Mouse (Mus musculus): Measurements from ENCODE around the gene Mknk1.

Gene Mknk1

GRCm38 (mm10) chr4:115890553-115890952 lies 51.6 kb downstream of the Mknk1 start, which contains the start of gene 6430628N08Rik:
TSS of gene 6430628N08Rik (plus strand) at chr4:115890665.
- DNase-seq (ENCODE audit: low read depth, low spot score) = no peak

DNA sequence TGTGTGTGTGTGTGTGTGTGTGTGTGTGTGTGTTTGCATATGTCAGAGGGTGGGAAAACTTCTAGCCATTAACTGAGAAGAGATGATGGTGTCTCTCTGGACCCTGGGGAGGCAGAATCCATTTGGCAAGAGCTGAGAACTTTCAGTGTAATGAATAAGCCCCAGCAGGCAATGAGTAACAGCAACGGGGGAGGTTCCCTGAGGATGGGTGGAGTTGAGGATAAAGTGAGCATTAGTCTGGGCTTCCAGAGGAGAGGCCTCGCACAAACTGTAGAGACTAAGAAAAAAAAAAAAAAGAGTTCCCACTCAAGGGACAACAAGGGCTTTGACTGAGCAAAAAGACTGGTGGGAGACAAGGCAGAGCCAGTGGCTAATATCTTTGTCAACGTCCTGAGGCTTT lies 55.3 kb downstream of the Mknk1 start:
- no peak for DNase-seq (ENCODE audit: low read depth, low spot score)

- DNase-seq (ENCODE audit: low read depth, low spot score) = no peak
Observed at GRCm38 (mm10) chr4:115897901-115898631, 59.1 kb downstream of the Mknk1 start.

DNA sequence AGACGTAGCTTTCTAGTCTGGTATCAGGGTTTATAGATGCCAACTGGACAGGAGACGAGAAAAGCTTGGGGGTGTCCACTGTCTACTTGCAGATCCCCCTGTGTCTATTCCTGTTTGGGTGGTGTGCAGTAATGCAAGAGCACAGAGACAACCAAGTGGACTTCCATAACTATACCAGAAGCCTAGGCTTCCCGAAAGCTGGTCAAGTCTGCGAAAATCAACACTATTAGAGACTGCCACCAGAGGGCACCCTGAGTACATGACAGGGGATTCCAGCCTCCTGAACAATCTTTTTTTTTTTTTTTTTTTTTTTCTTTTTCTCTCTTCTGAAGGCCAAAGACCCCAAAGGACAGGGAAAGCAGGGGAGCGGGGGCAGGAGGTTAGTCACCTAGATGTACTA lies 63.8 kb downstream of the Mknk1 start:
- peak; percentile 82 for DNase-seq (ENCODE audit: low read depth, low spot score)

GRCm38 (mm10) chr4:115904375-115904774 lies 65.4 kb downstream of the Mknk1 start:
- peak; percentile 23 for DNase-seq (ENCODE audit: low read depth, low spot score)

GRCm38 (mm10) chr4:115905701-115906100 lies 66.7 kb downstream of the Mknk1 start:
- DNase-seq (ENCODE audit: low read depth, low spot score) = no peak

DNA sequence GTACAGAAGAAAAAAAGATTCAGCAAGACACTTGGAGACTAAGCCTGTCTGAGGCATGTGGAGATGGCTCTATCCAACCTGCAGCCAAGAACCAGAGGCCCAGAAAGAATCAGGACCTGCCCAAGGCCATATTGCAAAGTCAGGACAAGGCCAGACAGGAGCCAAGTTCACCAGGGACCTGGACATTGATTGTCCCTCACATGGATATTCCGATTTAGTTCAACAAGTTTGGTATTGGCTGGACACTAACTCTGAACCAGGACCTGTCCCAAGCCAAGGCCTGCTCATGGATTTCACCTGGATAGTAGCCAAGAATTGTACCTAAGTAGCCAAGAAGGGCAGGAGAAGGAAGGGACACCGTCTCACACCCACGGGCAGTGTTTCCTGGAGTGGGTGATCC lies 67.8 kb downstream of the Mknk1 start:
- DNase-seq (ENCODE audit: low read depth, low spot score) = no peak

DNA sequence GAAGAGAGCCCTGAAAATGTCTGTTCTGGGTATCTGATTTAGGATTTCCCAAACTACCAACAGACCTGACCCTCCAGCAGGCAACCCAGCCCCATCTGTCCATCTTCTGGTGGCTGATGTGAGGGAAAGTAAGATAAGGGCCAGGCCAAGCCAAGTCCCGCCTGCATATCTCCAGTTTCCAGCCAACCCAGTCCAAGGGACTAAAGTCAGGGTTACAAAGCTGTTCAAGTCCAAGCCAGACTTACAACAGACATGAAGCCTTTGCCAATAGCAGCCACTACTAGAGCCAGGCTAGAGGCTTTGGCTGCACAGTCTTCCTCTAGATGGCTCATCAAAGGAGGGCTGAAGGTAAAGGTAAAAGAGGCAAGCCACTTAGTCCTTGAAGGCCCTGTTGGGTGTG lies 69.0 kb downstream of the Mknk1 start:
- no peak for DNase-seq (ENCODE audit: low read depth, low spot score)

DNA sequence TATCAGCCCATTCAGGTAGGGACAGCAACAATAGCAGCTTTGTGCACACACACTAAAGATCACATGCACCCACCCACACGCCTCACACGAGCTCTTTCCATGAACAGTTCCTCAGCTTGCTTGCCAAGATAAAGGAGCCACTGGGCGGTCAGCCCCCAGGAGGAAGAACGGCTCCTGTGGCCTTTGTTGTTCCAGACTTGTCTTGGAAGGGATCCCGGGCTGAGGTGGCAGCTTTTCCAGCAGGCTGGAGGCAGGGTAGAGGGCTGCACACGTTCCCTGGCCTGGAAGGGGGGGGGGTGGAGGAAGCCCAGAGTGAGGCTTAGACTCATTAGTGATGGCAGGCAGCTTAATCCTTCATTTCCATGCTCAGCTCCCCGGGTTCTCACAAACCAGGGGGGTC lies 69.6 kb downstream of the Mknk1 start:
- no peak for DNase-seq (ENCODE audit: low read depth, low spot score)

DNA sequence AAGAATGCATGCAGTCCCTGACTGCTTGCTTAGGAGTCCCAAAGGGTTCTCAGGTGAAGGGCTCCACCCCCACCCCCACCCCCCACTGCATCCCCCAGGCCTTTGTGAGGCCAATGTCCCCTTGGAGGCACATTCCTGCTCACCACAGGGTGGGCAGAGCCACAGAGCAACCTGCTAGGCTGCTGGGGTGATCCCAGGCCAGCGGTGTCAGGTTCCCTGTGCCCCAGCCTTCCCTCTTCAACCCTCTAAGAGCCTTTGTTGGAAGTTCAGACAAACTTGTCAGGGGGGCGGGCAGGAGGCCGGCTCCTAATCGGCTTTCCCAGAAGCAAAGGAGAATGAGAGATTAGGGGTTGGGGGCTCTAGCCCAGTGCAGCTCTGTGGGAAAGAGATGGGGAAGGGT lies 72.6 kb downstream of the Mknk1 start:
- DNase-seq (ENCODE audit: low read depth, low spot score) = no peak

DNA sequence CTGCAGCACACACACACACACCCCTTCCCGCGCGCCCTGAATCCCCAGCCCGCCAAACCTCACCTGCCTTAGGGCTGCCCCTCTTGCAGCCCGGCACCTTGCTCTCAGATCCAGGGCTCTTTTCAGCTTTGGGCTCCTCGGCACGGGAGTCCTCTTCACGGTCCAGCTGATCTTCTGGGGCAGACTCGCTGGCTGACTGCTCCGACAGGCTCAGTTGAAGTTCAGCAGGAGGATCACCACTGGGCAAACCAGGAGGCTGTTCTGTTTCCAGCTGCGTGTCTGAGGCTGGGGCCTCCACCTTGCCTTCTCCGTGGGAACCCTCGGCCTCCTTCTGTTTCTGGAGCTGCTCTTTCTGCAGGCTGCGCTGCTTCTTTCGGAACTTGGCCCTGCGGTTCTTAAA lies 80.9 kb downstream of the Mknk1 start:
- DNase-seq (ENCODE audit: low read depth, low spot score) = no peak

DNA sequence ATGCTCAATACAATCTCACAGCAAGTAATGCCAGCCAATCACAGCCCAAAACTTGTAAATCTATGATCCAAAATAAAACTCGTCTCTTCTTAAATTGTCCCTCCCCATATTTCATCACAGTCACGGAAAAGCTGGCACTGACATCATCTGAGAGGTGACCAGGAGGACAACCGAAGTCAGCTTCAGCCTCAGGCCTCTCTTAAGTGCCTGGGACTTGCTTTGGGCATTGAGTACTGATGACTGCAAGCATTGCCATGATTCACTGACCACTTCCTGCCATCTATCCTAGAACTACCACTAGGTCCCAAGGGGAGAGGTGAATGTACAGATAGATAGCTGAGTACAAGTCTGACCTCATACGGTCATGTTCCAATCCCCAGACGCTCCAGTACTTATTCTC lies 83.7 kb downstream of the Mknk1 start:
- DNase-seq (ENCODE audit: low read depth, low spot score) = no peak

GRCm38 (mm10) chr4:115923262-115923880 lies 84.4 kb downstream of the Mknk1 start:
- DNase-seq (ENCODE audit: low read depth, low spot score) = no peak

GRCm38 (mm10) chr4:115927637-115928036 lies 88.6 kb downstream of the Mknk1 start:
- no peak for DNase-seq (ENCODE audit: low read depth, low spot score)

Data from forelimb bud, embryonic 11.5 days (tissue).